Mouse (Mus musculus): Measurements from ENCODE around the gene Rnf39.

DNA sequence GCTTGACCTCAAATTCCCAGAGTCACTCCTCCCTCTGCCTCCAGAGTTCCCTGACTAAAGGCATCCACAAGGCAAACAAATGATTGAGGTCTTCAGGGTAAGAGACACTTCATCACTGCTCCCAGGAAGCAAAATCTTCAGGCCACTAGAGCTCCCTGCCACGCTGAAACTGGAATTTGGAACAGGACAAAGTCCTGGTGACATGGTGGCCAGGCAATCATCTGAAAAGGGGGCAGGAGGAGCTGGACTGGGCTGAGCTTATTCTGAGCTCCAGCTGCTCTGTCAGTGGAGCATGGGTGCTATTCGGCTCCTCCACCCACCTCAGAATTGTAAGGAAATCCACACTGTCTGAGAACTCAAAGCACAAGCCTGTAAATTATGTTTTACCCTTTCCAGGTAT, 30.7 kb upstream of the Rnf39 start:
- TF ChIP-seq CTCF (IDR thresholded peaks at IDR 0.05; ENCODE audit: low read depth, low read length), result no peak
- TF ChIP-seq POLR2A (IDR thresholded peaks at IDR 0.05; ENCODE audit: insufficient read depth, low read length), result no peak

All from ES-Bruce4 (cell line).